Mouse (Mus musculus) stomach, embryonic 16.5 days (tissue): Measurements from ENCODE around the gene D730048I06Rik. TPM values are rescaled to one million over a fixed set of nuclear protein-coding genes. Genes with fewer than 3 reads are reported as not detected.
"Not testable (repeated sequence)": the region's sequence is repeated elsewhere in the genome, so short reads cannot be mapped to it uniquely, and the experiment has no call there.

Source experiments
- ATAC-seq: fragments of 200-750 bp; cut with Nextera tagmentation; 2 replicates; pipeline ENCODE4 v1.8.0; 2017; ENCODE audit warnings: moderate number of reproducible peaks, moderate TSS enrichment; ENCODE audit not compliant: insufficient read depth, low FRiP score
- H3K27ac ChIP-seq: fragments of 300-500 bp; sonication (generic); 2 replicates; pipeline ENCODE4 v1.5.1; 2014; ENCODE audit warnings: low read length
- H3K27me3 ChIP-seq: fragments of 300-500 bp; sonication (generic); 2 replicates; pipeline ENCODE4 v1.6.1; 2014; ENCODE audit warnings: low read length, control low read depth, mixed read lengths; ENCODE audit not compliant: control insufficient read depth, insufficient read depth
- H3K36me3 ChIP-seq: fragments of 300-500 bp; sonication (generic); 2 replicates; pipeline ENCODE4 v1.6.1; 2014; ENCODE audit warnings: low read length; ENCODE audit not compliant: control insufficient read depth, insufficient read depth
- H3K4me1 ChIP-seq: fragments of 300-500 bp; sonication (generic); 2 replicates; pipeline ENCODE4 v1.6.1; 2014; ENCODE audit warnings: low read length, control low read depth, mixed read lengths; ENCODE audit not compliant: control insufficient read depth, insufficient read depth
- H3K4me2 ChIP-seq: fragments of 300-500 bp; sonication (generic); 2 replicates; pipeline ENCODE4 v1.6.1; 2014; ENCODE audit warnings: low read depth, low read length, mixed read lengths
- H3K4me3 ChIP-seq: fragments of 300-500 bp; sonication (generic); replicated peaks from 2 replicates; pipeline ENCODE4 v1.5.1; 2014; ENCODE audit warnings: mild to moderate bottlenecking, low read length
- H3K9ac ChIP-seq: fragments of 300-500 bp; sonication (generic); 2 replicates; pipeline ENCODE4 v1.6.1; 2014; ENCODE audit warnings: low read length
- H3K9me3 ChIP-seq: fragments of 300-500 bp; sonication (generic); replicated peaks from 2 replicates; pipeline ENCODE4 v1.6.1; 2016; ENCODE audit warnings: low read length, control low read depth; ENCODE audit not compliant: control insufficient read depth
- WGBS: fragments of 180-500 bp; shearing (Covaris S2); extraction: QIAGEN DNeasy Blood & Tissue Kit; methylation state at CpG from one replicate; pipeline ENCODE4 v1.1.7; 2014; 5-methylcytosine and 5-hydroxymethylcytosine counted together
- polyA plus RNA-seq: library from polyadenylated mRNA; unstranded; fragments of >200 nt; fragmentation: Nextera tagmentation; extraction: Ambion mirVana; gene quantifications from 2 replicates; pipeline ENCODE4 v1.2.1, GENCODE M21; 2015

D730048I06Rik gene
- not detected in 2 replicates for polyA plus RNA-seq

DNA sequence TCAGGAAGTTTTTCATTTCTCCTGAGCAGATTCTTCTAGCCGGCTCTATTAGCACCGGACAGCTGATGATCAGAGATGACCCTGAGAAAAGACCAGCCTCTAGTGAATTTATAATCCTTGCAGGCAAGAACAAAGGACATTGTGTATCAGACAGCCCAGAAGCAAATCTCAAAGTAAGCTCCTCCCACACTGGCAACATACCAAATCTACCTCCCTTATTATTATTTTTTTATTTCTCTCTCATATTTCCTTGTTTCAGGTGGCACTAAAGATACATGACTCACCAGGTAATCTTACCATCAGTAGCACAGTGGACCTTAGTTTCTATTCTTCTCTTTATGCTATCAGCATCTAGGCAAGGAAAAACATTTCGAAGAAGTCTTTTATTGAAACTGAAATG is at the start of gene D730048I06Rik, which contains the start of gene Gm27235:
TSS of gene D730048I06Rik (minus strand) at position 112 of the 400 bp plus-strand sequence.
TSS of gene Gm27235 (minus strand) at position 101 of the 400 bp plus-strand sequence.
- 84% methylated on average over 3 of the region's 3 CpGs for WGBS
- ATAC-seq: no peak
- H3K9me3 ChIP-seq: no peaks in the 10 kb centered on the region

DNA sequence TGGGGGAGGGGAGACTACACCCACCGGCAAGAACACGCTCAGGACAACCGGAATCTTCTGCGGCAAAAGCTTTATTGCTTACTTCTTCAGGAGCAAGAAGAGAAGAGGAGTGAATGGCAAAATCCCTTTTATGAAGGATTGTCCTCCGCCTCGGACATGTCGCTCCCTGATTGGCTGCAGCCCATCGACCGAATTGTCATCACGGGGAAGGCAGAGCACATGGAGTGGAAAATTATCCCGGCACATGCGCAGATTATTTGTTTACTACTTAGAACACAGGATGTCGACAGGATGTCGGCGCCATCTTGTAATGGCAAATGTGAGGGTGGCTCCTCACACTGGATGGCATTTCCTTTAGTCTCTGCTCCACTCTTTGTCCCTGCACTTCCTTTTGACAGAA is 28.0 kb upstream of the D730048I06Rik start:
- not testable (repeated sequence) for H3K27ac ChIP-seq, H3K4me3 ChIP-seq, H3K36me3 ChIP-seq, H3K4me2 ChIP-seq, ATAC-seq, H3K4me1 ChIP-seq, H3K9ac ChIP-seq, H3K9me3 ChIP-seq, H3K27me3 ChIP-seq
- WGBS: 94% methylated on average over 15 of the region's 15 CpGs

More for the DNA sequence above, at the start of gene D730048I06Rik, which contains the start of gene Gm27235:
- no peak within 1 kb of the TSS for H3K4me3 ChIP-seq
- H3K4me1 ChIP-seq: no peaks in the 10 kb centered on the region
- H3K9ac ChIP-seq: no peak within 1 kb of the TSS
- no peak within 1 kb of the TSS for H3K27ac ChIP-seq
- H3K36me3 ChIP-seq: no peaks in the 10 kb centered on the region
- no peaks in the 10 kb centered on the region for H3K27me3 ChIP-seq
- H3K4me2 ChIP-seq: no peak within 1 kb of the TSS

GRCm38 (mm10) chr9:35798146-35798545 is 8.2 kb upstream of the D730048I06Rik start:
- Histone ChIP-seq H3K4me3 (no peak overlapping the region), H3K27me3 (no peaks in the 10 kb centered on the region), H3K4me2 (no peak overlapping the region), H3K27ac (no peak overlapping the region), H3K36me3 (no peaks in the 10 kb centered on the region), H3K9me3 (no peaks in the 10 kb centered on the region), H3K9ac (no peak overlapping the region), H3K4me1 (no peaks in the 10 kb centered on the region)
- no peak for ATAC-seq

DNA sequence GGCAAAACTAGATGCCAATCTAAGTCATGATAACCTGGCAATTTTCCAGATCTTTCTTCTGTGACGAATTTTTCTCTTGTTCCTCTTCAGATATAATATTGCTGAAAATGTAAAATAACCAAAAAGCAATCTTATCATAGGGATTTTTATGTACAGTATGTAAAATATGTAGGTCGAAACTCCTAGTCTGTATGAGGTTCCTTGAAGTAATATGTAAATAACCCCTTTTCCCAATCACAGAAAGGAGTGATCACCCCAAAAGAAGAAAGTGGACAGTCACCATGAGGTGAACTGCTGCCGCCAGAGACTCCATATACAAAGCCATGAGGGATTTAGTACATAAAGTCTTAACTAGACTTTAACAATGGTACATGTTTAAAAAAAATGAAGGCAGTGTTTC is 11.9 kb downstream of the D730048I06Rik start, which contains the start of gene Gm17727:
TSS of gene Gm17727 (minus strand) at position 101 of the 400 bp plus-strand sequence.
- H3K36me3 ChIP-seq: no peaks in the 10 kb centered on the region
- ATAC-seq: no peak
- H3K27me3 ChIP-seq: no peaks in the 10 kb centered on the region
- H3K4me2 ChIP-seq: no peak within 1 kb of the TSS
- H3K27ac ChIP-seq: no peak within 1 kb of the TSS
- WGBS: 58% methylated on average over 3 of the region's 3 CpGs
- no peak within 1 kb of the TSS for H3K9ac ChIP-seq
- no peaks in the 10 kb centered on the region for H3K4me1 ChIP-seq
- H3K4me3 ChIP-seq: no peak within 1 kb of the TSS
- H3K9me3 ChIP-seq: no peaks in the 10 kb centered on the region

- no peak overlapping the region for H3K4me2 ChIP-seq
- no peaks in the 10 kb centered on the region for H3K36me3 ChIP-seq
- H3K9me3 ChIP-seq: no peaks in the 10 kb centered on the region
- no peak overlapping the region for H3K27ac ChIP-seq
- H3K4me1 ChIP-seq: no peaks in the 10 kb centered on the region
- H3K4me3 ChIP-seq: no peak overlapping the region
- no peak for ATAC-seq
- no peak overlapping the region for H3K9ac ChIP-seq
- H3K27me3 ChIP-seq: no peaks in the 10 kb centered on the region
These were observed 33.1 kb downstream of the D730048I06Rik start for GRCm38 (mm10) chr9:35756843-35757242.

GRCm38 (mm10) chr9:35740749-35741148 is 49.2 kb downstream of the D730048I06Rik start, which contains the start of gene Gm17677:
Gm17677 (plus strand) TSS chr9:35741049.
- no peak for ATAC-seq
- H3K9me3 ChIP-seq: no peaks in the 10 kb centered on the region
- H3K4me2 ChIP-seq: no peak within 1 kb of the TSS
- no peak within 1 kb of the TSS for H3K4me3 ChIP-seq
- no peaks in the 10 kb centered on the region for H3K36me3 ChIP-seq
- no peaks in the 10 kb centered on the region for H3K4me1 ChIP-seq
- H3K9ac ChIP-seq: no peak within 1 kb of the TSS
- H3K27ac ChIP-seq: no peak within 1 kb of the TSS
- no peaks in the 10 kb centered on the region for H3K27me3 ChIP-seq

Other genes starting within 250 kb of the D730048I06Rik start
- 1.2 and 1.4 TPM in 2 replicates for gene Ddx25, start 231.6 kb downstream of the D730048I06Rik start, polyA plus RNA-seq
- gene Pus3, start 231.5 kb downstream of the D730048I06Rik start, polyA plus RNA-seq: 16.9 and 17.1 TPM in 2 replicates
- 0.34 and 0.57 TPM in 2 replicates for gene Pate2, start 219.8 kb downstream of the D730048I06Rik start, polyA plus RNA-seq
- 10.4 and 12.0 TPM in 2 replicates for gene Hyls1, start 219.7 kb downstream of the D730048I06Rik start, polyA plus RNA-seq
- not detected in 2 replicates for gene Pate4, start 178.2 kb downstream of the D730048I06Rik start, polyA plus RNA-seq
- not detected in 2 replicates for gene Pate3, start 141.9 kb downstream of the D730048I06Rik start, polyA plus RNA-seq
- not detected in 2 replicates for gene Pate1, start 102.7 kb downstream of the D730048I06Rik start, polyA plus RNA-seq
- gene Gm17677, start 49.1 kb downstream of the D730048I06Rik start, polyA plus RNA-seq: not detected in 2 replicates
- not detected in 2 replicates for gene Gm17727, start 12.0 kb downstream of the D730048I06Rik start, polyA plus RNA-seq
- not detected in 2 replicates for gene Gm27235, start within 50 bp of the D730048I06Rik start, polyA plus RNA-seq
- not detected in 2 replicates for gene 9230110F15Rik, start 54.0 kb upstream of the D730048I06Rik start, polyA plus RNA-seq
- gene 9230113P08Rik, start 118.3 kb upstream of the D730048I06Rik start, polyA plus RNA-seq: not detected in 2 replicates